Mouse (Mus musculus) liver, adult 2 months (tissue): Measurements from ENCODE around the gene Cept1. TPM values are rescaled to one million over a fixed set of nuclear protein-coding genes. Genes with fewer than 3 reads are reported as not detected.
A peak's percentile ranks its signal among the peaks of the same experiment; 100 is the strongest.

Experiments used
- DNase-seq: peaks from one replicate; pipeline ENCODE4 v3.0.0-alpha.2; 2011; ENCODE audit warnings: low read depth, low spot score; ENCODE audit errors: extremely low read depth
- H3K27ac ChIP-seq: fragments of 200-500 bp; replicated peaks from 2 replicates; pipeline ENCODE4 v1.5.1; 2012; ENCODE audit warnings: low read depth, mild to moderate bottlenecking, control low read depth, inconsistent platforms, low read length; ENCODE audit not compliant: insufficient read depth
- H3K27me3 ChIP-seq: fragments of 200-500 bp; 2 replicates; pipeline ENCODE4 v1.6.1; 2012; ENCODE audit warnings: mild to moderate bottlenecking, moderate library complexity, low read length, inconsistent platforms; ENCODE audit not compliant: control insufficient read depth, insufficient read depth
- H3K36me3 ChIP-seq: fragments of 200-500 bp; 2 replicates; pipeline ENCODE4 v1.6.1; 2012; ENCODE audit warnings: low read length, inconsistent platforms; ENCODE audit not compliant: control insufficient read depth, insufficient read depth
- H3K4me1 ChIP-seq: fragments of 200-500 bp; 2 replicates; pipeline ENCODE4 v1.6.1; 2011; ENCODE audit warnings: low read length; ENCODE audit not compliant: control insufficient read depth, insufficient read depth
- H3K4me3 ChIP-seq: fragments of 200-500 bp; 2 replicates; pipeline ENCODE4 v1.5.1; 2011; ENCODE audit warnings: low read depth, mild to moderate bottlenecking, control low read depth, low read length, moderate library complexity; ENCODE audit not compliant: insufficient read depth
- H3K79me2 ChIP-seq: fragments of 200-500 bp; 2 replicates; pipeline ENCODE4 v1.6.1; 2012; ENCODE audit warnings: inconsistent platforms, mild to moderate bottlenecking, low read length, moderate library complexity; ENCODE audit not compliant: control insufficient read depth, insufficient read depth
- H3K9ac ChIP-seq: fragments of 200-500 bp; 2 replicates; pipeline ENCODE4 v1.6.1; 2012; ENCODE audit warnings: low read depth, mild to moderate bottlenecking, control low read depth, inconsistent platforms, low read length
- CTCF ChIP-seq: fragments of 200-500 bp; IDR thresholded peaks from 2 replicates; pipeline ENCODE4 v1.5.1; 2011; ENCODE audit warnings: low read depth, low read length, control low read depth
- POLR2A ChIP-seq: fragments of 200-500 bp; IDR thresholded peaks from 2 replicates; pipeline ENCODE4 v1.6.1; 2011; ENCODE audit warnings: low read length, control low read depth; ENCODE audit not compliant: insufficient read depth; ENCODE audit errors: extremely low read depth
- WGBS: fragments of 180-500 bp; shearing (Covaris S2); methylation state at CpG from one replicate; pipeline ENCODE4 v1.1.7; 2018; 5-methylcytosine and 5-hydroxymethylcytosine counted together
- polyA plus RNA-seq: library from polyadenylated mRNA; depleted of rRNA; stranded (reverse); fragments of >200 nt; gene quantifications from 2 replicates; pipeline ENCODE4 v1.2.3, GENCODE M21; 2012
- total RNA-seq: library from RNA; depleted of rRNA; stranded (reverse); fragments of >200 nt; gene quantifications from 2 replicates; pipeline ENCODE4 v1.2.3, GENCODE M21; 2014

Gene Cept1
- total and polyA plus RNA-seq, 2 experiments, result 33.2 to 108 TPM

GRCm38 (mm10) chr3:106502892-106503291, 44.7 kb downstream of the Cept1 start:
- Histone ChIP-seq H3K27me3 (no peaks in the 10 kb centered on the region), H3K27ac (no peak overlapping the region), H3K36me3 (peaks cover 48% of the 10 kb centered on the region), H3K79me2 (no peaks in the 10 kb centered on the region; the same call in 1 of the 2 replicates), H3K4me1 (peaks cover 10% of the 10 kb centered on the region), H3K4me3 (no peak overlapping the region), H3K9ac (no peak overlapping the region)
- 90% methylated on average over 2 of the region's 2 CpGs for WGBS
- no peak for DNase-seq
- no peak for TF ChIP-seq CTCF
- no peak for TF ChIP-seq POLR2A

GRCm38 (mm10) chr3:106500510-106500909, 47.1 kb downstream of the Cept1 start:
- no peak for TF ChIP-seq POLR2A
- no peak for TF ChIP-seq CTCF
- Histone ChIP-seq H3K9ac (no peak overlapping the region), H3K27me3 (no peaks in the 10 kb centered on the region), H3K36me3 (peaks cover 46% of the 10 kb centered on the region), H3K27ac (peak overlapping the region; percentile 54; the same call in 1 of the 2 replicates), H3K79me2 (no peaks in the 10 kb centered on the region; the same call in 1 of the 2 replicates), H3K4me1 (peaks cover 13% of the 10 kb centered on the region), H3K4me3 (no peak overlapping the region)
- 28% methylated on average over 2 of the region's 2 CpGs for WGBS
- peak; percentile 92 for DNase-seq

- DNase-seq, result no peak
- Histone ChIP-seq H3K27me3 (no peaks in the 10 kb centered on the region), H3K9ac (no peak overlapping the region), H3K4me1 (peaks cover 25% of the 10 kb centered on the region), H3K4me3 (no peak overlapping the region), H3K27ac (no peak overlapping the region; the same call in 1 of the 2 replicates), H3K36me3 (peaks cover 20% of the 10 kb centered on the region), H3K79me2 (no peaks in the 10 kb centered on the region; the same call in 1 of the 2 replicates)
- TF ChIP-seq CTCF (no peak), POLR2A (no peak)
- 37% methylated on average over 3 of the region's 3 CpGs for WGBS
Measured at GRCm38 (mm10) chr3:106496996-106497395, 50.6 kb downstream of the Cept1 start.

- no peak for TF ChIP-seq CTCF
- no peak for TF ChIP-seq POLR2A
Measured at GRCm38 (mm10) chr3:106496045-106496721, 51.4 kb downstream of the Cept1 start.

GRCm38 (mm10) chr3:106495346-106496044, 52.1 kb downstream of the Cept1 start:
- 22% methylated on average over 1 of the region's 1 CpGs for WGBS
- H3K27ac ChIP-seq, result peak overlapping the region; percentile 84
- H3K36me3 ChIP-seq, result peaks cover 12% of the 10 kb centered on the region; the same call in 1 of the 2 replicates
- no peaks in the 10 kb centered on the region for H3K27me3 ChIP-seq
- H3K79me2 ChIP-seq, result no peaks in the 10 kb centered on the region; the same call in 1 of the 2 replicates
- DNase-seq, result no peak
- TF ChIP-seq CTCF (no peak), POLR2A (no peak)
- H3K4me1 ChIP-seq, result peaks cover 17% of the 10 kb centered on the region
- no peak overlapping the region for H3K4me3 ChIP-seq
- H3K9ac ChIP-seq, result no peak overlapping the region

More at GRCm38 (mm10) chr3:106496045-106496721, 51.4 kb downstream of the Cept1 start:
- Histone ChIP-seq H3K9ac (no peak overlapping the region), H3K27ac (peak overlapping the region; percentile 84), H3K4me1 (peaks cover 24% of the 10 kb centered on the region), H3K4me3 (no peak overlapping the region), H3K36me3 (peaks cover 15% of the 10 kb centered on the region; the same call in 1 of the 2 replicates), H3K27me3 (no peaks in the 10 kb centered on the region), H3K79me2 (no peaks in the 10 kb centered on the region; the same call in 1 of the 2 replicates)
- WGBS, result 24% methylated on average over 4 of the region's 4 CpGs
- peak; percentile 96 for DNase-seq
